Mouse (Mus musculus) megakaryocyte, embryonic 14.5 days (primary cell): ENCODE measurements around the gene Rps13. TPM values are rescaled to one million over a fixed set of nuclear protein-coding genes. Genes with fewer than 3 reads are reported as not detected.
"Not testable (repeated sequence)": the region's sequence is repeated elsewhere in the genome, so short reads cannot be mapped to it uniquely, and the experiment has no call there.

Source experiments
- H3K27me3 ChIP-seq: replicated peaks from 2 replicates; pipeline ENCODE3; 2012; ENCODE audit warnings: inconsistent platforms
- H3K36me3 ChIP-seq: replicated peaks from 2 replicates; pipeline ENCODE3; 2012; ENCODE audit warnings: low read length, inconsistent platforms, mixed read lengths
- H3K4me1 ChIP-seq: 2 replicates; pipeline ENCODE4 v1.6.1; 2012; ENCODE audit warnings: inconsistent platforms
- H3K4me3 ChIP-seq: replicated peaks from 2 replicates; pipeline ENCODE3; 2012; ENCODE audit warnings: moderate library complexity, mild to moderate bottlenecking, inconsistent platforms
- H3K9me3 ChIP-seq: 2 replicates; pipeline ENCODE4 v1.6.1; 2012; ENCODE audit warnings: inconsistent platforms
- FLI1 ChIP-seq: IDR thresholded peaks from 2 replicates; pipeline ENCODE4 v1.6.1; 2012; ENCODE audit warnings: low read length, inconsistent platforms, mixed read lengths
- GATA1 ChIP-seq: IDR thresholded peaks from 3 replicates; pipeline ENCODE4 v1.6.1; 2012; ENCODE audit warnings: mixed read lengths, low read length, inconsistent platforms, borderline replicate concordance
- polyA plus RNA-seq: library from polyadenylated mRNA; stranded (reverse); fragments of >175 nt; gene quantifications from 2 replicates; pipeline ENCODE4 v1.2.3, GENCODE M21; 2012; ENCODE audit warnings: low replicate concordance; ENCODE audit not compliant: insufficient read depth

The Rps13 gene
- 2,557 and 3,321 TPM in 2 replicates for polyA plus RNA-seq

DNA sequence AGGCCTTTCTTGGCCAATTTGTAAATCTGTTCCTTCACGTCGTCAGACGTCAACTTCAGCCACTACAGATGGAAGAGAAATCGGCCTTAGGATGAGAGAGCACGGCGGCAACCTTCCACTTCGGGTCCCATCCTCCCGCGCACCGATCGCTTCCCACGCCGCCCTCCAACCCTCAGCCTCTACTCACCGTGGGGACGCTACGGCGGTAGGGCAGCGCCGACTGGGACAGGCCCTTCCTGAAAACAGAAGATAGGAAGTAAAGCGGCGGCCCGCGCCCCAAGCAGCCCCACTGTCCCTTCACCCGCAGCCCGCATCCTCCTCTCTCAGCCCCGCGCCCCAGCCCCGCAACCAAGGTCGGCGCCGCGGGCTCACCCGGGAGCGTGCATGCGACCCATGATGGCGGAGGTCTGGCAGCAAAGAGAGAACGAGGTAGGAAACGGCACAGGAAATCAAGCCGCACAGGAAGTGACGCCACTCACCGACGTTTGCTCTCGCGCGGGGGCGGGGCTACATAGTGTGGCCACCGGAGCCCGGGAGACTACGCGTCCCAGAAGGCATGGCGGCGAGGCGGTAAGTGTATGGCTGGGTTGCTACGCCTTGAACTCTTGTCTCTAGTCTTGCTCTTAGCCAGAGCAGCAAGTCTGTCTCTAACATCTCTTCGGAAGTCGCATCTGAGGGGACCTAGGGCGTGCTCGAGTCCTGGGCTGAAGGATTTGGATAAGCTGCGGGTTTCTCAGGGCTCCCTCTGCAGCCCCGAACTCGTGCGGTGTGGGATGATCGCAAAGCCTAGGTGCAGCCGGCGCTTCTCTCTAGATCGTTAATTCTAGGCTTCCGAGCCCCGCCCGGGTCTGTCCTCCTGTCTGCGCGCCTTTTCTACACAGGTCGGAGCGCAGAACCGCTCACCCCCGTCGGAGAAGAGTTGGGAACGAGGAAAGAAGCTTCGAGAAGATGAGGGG is at the start of gene Rps13:
TSS of gene Rps13 (minus strand) at position 483 of the 956 bp plus-strand sequence.
- peaks cover 31% of the 10 kb centered on the region; the same call in 1 of the 2 replicates for H3K4me1 ChIP-seq
- H3K9me3 ChIP-seq, result no peaks in the 10 kb centered on the region
- peak within 1 kb of the TSS; percentile 99 for H3K4me3 ChIP-seq
- TF ChIP-seq FLI1 (peak; percentile 93), GATA1 (no peak)
- no peaks in the 10 kb centered on the region for H3K27me3 ChIP-seq
- H3K36me3 ChIP-seq, result peaks cover 32% of the 10 kb centered on the region

DNA sequence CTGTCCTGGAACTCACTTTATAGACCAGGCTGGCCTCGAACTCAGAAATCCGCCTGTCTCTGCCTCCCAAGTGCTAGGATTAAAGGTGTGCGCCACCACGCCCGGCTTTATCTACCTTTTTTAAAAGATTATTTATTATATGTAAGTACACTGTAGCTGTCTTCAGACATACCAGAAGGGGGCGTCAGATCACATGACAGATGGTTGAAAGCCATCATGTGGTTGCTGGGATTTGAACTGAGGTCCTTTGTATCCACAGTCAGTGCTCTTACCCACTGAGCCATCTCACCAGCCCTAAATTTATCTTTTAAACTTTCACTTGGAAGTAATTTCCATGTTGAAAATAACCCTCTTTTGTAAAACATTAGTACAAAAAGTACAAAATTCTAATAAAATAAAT is 45.2 kb upstream of the Rps13 start:
- H3K4me3 ChIP-seq, H3K9me3 ChIP-seq, H3K27me3 ChIP-seq, H3K4me1 ChIP-seq, H3K36me3 ChIP-seq: not testable (repeated sequence)

DNA sequence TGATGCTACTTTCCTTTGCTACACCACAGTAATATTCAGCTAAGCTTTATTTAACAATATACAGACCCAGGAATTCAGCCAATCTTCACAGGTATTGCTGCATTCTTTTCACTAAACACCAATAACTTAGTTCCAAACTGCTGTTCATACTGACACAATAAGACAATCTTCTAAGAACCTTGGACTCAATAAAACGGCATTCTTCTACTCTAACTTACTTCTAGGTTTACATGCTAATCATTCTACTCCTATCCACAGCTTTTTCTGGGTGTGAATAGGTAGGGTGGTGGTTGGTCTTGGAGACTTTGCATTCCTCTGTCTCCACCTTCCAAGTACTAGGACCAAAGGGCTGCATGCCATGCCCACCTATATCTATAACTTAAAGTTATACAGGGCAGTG is 40.3 kb upstream of the Rps13 start:
- Histone ChIP-seq H3K27me3 (no peaks in the 10 kb centered on the region), H3K4me1 (no peaks in the 10 kb centered on the region), H3K4me3 (no peak overlapping the region), H3K9me3 (no peaks in the 10 kb centered on the region), H3K36me3 (no peaks in the 10 kb centered on the region)
- TF ChIP-seq GATA1 (no peak), FLI1 (no peak)

DNA sequence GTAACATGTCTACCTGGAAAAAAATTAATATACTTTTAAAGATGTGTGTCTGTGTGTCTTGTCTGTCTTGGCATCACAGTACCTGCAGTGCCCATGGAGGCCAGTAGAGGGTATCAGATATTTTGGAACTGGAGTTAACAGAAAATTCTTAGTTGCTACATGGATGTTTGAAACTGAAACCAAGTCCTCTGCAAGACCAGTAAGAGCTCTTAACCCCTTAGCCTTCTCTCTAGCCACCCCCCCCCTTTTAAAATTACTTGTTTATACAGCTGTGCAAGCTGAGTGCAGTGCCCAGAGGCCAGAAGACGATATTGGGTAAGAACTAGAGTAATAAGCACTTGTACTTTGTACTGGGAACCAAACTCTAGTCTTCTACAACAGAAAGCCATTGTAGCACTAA is 2.2 kb upstream of the Rps13 start:
- H3K4me3 ChIP-seq, result peak overlapping the region; percentile 86
- H3K4me1 ChIP-seq, result peaks cover 31% of the 10 kb centered on the region; the same call in 1 of the 2 replicates
- H3K27me3 ChIP-seq, result no peaks in the 10 kb centered on the region
- H3K9me3 ChIP-seq, result no peaks in the 10 kb centered on the region
- peaks cover 25% of the 10 kb centered on the region for H3K36me3 ChIP-seq
- TF ChIP-seq GATA1, result no peak
- TF ChIP-seq FLI1, result no peak

DNA sequence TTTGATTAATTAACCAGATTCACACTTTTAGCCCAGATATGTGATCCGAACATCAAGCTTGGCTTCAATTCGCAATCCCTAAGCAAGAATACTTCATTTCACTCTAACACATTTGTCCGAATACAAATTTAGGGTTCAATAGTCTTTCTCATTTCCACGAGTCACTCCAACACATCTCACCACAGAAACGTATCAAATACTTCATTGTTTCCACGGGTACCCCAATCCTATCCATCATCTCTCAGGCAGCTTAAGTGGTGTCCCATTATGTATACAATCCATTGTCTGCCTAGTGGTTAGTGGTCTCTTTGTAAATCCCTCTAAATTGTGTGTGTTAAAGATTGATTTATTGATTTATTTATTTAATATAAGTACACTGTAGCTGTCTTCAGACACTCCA is 1.1 kb upstream of the Rps13 start:
- Histone ChIP-seq H3K9me3 (no peaks in the 10 kb centered on the region), H3K27me3 (no peaks in the 10 kb centered on the region), H3K4me1 (peaks cover 31% of the 10 kb centered on the region; the same call in 1 of the 2 replicates), H3K36me3 (peaks cover 35% of the 10 kb centered on the region), H3K4me3 (peak overlapping the region; percentile 99)
- TF ChIP-seq GATA1, result no peak
- TF ChIP-seq FLI1, result no peak

DNA sequence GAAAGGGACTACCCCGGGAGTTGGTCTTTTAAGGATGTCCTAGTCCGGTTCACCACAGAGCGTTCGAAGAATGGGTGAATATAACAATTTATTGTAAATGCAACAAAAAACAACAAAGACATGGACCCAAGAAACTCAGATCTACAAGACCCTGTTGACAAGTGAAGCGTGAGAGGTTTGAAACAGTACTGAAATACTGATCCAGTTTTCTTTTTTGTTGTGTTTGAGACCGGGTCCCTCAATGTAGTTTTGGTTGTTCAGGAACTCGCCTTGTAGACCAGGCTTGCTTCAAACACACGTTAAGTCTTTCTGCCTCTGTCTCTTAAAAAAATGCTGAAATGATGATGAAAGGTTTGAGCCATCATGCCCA is 659 bp upstream of the Rps13 start:
- Histone ChIP-seq H3K27me3 (no peaks in the 10 kb centered on the region), H3K36me3 (peaks cover 36% of the 10 kb centered on the region), H3K4me3 (peak overlapping the region; percentile 99), H3K9me3 (no peaks in the 10 kb centered on the region), H3K4me1 (peaks cover 31% of the 10 kb centered on the region; the same call in 1 of the 2 replicates)
- TF ChIP-seq FLI1 (no peak), GATA1 (no peak)

DNA sequence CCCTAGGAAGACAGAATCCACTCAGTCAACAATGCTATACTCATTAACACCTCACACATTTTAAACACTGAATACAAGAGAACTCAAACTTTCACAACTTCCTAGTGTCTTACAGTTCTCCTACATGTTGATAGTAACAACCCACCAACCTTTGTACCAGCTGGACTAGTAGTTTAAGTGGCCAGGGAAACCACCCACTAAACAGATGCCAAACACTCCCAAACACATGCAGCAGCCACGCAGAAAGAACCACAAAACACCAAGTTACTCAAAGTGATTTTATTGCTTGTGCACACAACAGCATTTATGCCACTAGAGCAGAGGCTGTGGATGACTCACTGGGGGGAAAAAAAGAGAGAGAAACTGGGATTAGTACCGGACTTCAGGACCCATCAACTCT is 2.7 kb downstream of the Rps13 start:
- Histone ChIP-seq H3K4me3 (no peak overlapping the region), H3K36me3 (peaks cover 32% of the 10 kb centered on the region), H3K27me3 (no peaks in the 10 kb centered on the region), H3K9me3 (no peaks in the 10 kb centered on the region), H3K4me1 (peaks cover 24% of the 10 kb centered on the region; the same call in 1 of the 2 replicates)
- TF ChIP-seq GATA1 (no peak), FLI1 (no peak)

DNA sequence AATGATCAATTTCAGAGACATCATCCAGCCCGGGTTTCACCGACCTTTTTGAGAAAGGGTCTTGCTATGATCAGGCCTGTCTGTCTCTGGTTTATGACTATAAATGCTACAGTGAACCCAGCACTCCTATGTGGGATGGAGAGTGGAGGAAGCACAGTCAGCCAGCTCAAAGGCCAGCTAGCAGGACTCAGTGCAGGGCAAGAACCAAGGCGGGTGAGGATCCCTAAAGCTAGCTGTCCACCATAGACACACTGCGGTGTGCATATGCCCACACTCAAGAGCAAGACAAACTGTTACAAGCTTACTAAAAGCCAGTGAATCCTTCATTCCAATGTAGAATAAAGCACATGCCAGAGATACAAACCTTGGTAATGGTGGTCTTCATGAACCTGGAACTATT is 4.1 kb downstream of the Rps13 start:
- no peaks in the 10 kb centered on the region for H3K9me3 ChIP-seq
- peaks cover 20% of the 10 kb centered on the region; the same call in 1 of the 2 replicates for H3K4me1 ChIP-seq
- peaks cover 32% of the 10 kb centered on the region for H3K36me3 ChIP-seq
- no peak overlapping the region for H3K4me3 ChIP-seq
- H3K27me3 ChIP-seq, result no peaks in the 10 kb centered on the region
- TF ChIP-seq GATA1 (no peak), FLI1 (no peak)

DNA sequence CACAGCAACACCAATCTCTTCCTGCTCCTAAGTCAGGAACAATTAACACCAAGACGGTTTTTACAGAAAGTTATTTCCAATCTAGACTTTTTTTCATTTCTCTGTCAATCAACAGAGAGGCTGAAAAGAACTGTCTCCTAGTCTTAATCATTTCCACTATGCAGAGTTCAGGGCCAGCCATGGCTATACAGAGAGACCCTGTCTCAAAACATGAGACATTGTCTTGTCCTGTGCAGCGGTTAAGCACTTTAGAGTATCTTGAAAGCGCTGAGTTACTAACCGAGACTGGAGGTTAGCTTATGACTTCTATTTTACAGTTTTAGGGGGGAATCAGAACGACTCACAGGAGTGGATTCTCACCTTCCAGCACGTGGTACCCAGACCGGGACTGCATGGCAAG is 5.2 kb downstream of the Rps13 start:
- no peak for TF ChIP-seq FLI1
- no peak for TF ChIP-seq GATA1
- Histone ChIP-seq H3K4me1 (peaks cover 16% of the 10 kb centered on the region; the same call in 1 of the 2 replicates), H3K36me3 (peaks cover 32% of the 10 kb centered on the region), H3K4me3 (no peak overlapping the region), H3K27me3 (no peaks in the 10 kb centered on the region), H3K9me3 (no peaks in the 10 kb centered on the region)

DNA sequence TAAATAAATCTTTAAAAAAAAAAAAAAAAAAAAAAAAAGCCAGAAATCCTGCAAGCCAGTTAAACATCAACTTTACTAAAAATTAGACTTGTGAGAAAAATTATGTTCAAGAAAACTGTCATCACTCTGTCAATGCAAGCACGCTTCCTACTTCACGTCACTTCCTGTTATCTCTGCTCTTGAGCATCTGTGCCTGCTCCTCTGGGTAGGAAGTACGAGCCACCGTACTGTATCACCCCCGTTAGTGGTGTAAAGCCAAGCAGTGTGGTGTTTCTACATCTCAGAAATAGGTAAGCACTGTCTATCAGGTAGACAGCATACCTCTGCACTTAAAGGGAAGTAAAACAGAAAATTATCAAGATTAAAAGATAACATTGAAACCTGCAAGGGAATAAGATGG is 6.1 kb downstream of the Rps13 start:
- no peaks in the 10 kb centered on the region for H3K27me3 ChIP-seq
- H3K9me3 ChIP-seq, result no peaks in the 10 kb centered on the region
- H3K36me3 ChIP-seq, result peaks cover 32% of the 10 kb centered on the region
- no peak overlapping the region for H3K4me3 ChIP-seq
- H3K4me1 ChIP-seq, result peaks cover 18% of the 10 kb centered on the region
- TF ChIP-seq FLI1, result no peak
- no peak for TF ChIP-seq GATA1
